Mouse (Mus musculus) myocyte (in vitro differentiated cells): ENCODE measurements around the gene Vill.

Experiments
- MYOD1 ChIP-seq, 3 experiments: IDR thresholded peaks; one replicate each; pipeline ENCODE4 v1.6.1; 2011; ENCODE audit warnings: control low read depth in 2 of 3, low read depth in 2 of 3, mild to moderate bottlenecking in 2 of 3, moderate library complexity in 1 of 3; ENCODE audit not compliant: insufficient read length in 2 of 3, control insufficient read depth in 1 of 3
- POLR2A ChIP-seq: IDR thresholded peaks from one replicate; pipeline ENCODE4 v1.6.1; 2011; ENCODE audit warnings: low read depth, mild to moderate bottlenecking, control low read depth, moderate library complexity; ENCODE audit not compliant: insufficient read length
- POLR2AphosphoS2 ChIP-seq: IDR thresholded peaks from one replicate; pipeline ENCODE4 v1.6.1; 2011; ENCODE audit warnings: low read depth, control low read depth; ENCODE audit not compliant: insufficient read length
- USF1 ChIP-seq: IDR thresholded peaks from one replicate; pipeline ENCODE4 v1.6.1; 2011; ENCODE audit warnings: low read depth, mild to moderate bottlenecking, control low read depth, moderate library complexity

GRCm38 (mm10) chr9:119091581-119092310 lies 39.2 kb downstream of the Vill start:
- TF ChIP-seq POLR2A (no peak), MYOD1 (IDR thresholded peaks at IDR 0.05; ENCODE audit: control insufficient read depth in 1 of 3, insufficient read length in 2 of 3, low read depth in 2 of 3) (no peak), USF1 (no peak), POLR2AphosphoS2 (no peak)
